Mouse (Mus musculus): ENCODE data around the gene Olfr187. TPM values are rescaled to one million over a fixed set of nuclear protein-coding genes. Genes with fewer than 3 reads are reported as not detected.

The Olfr187 gene
- not detected for polyA plus RNA-seq (2014; fragmentation: Illumina TruSeq; extraction: RNeasy Lipid Tissue Mini Kit (QIAGEN cat#74804); ENCODE audit: low read depth, low replicate concordance)

GRCm38 (mm10) chr16:59039710-59040109, at the start of gene Olfr187:
Gene Olfr187, minus strand, starts transcription at chr16:59039767.

GRCm38 (mm10) chr16:59077905-59078304, 38.3 kb upstream of the Olfr187 start, which contains the start of gene Olfr190:
Gene Olfr190, minus strand, starts transcription at chr16:59078005.

GRCm38 (mm10) chr16:59030191-59030590, 9.4 kb downstream of the Olfr187 start, which contains the start of gene Olfr186:
Gene Olfr186, minus strand, starts transcription at chr16:59030291.

GRCm38 (mm10) chr16:58995057-58995456, 44.5 kb downstream of the Olfr187 start, which contains the start of gene Olfr183:
Gene Olfr183, plus strand, starts transcription at chr16:58995357.

Other genes with a start within 250 kb of the Olfr187 start
- not detected for gene Olfr173, start 239.5 kb downstream of the Olfr187 start, polyA plus RNA-seq (2014; fragmentation: Illumina TruSeq; extraction: RNeasy Lipid Tissue Mini Kit (QIAGEN cat#74804); ENCODE audit: low read depth, low replicate concordance)
- gene Olfr175-ps1, start 213.0 kb downstream of the Olfr187 start, polyA plus RNA-seq (2014; fragmentation: Illumina TruSeq; extraction: RNeasy Lipid Tissue Mini Kit (QIAGEN cat#74804); ENCODE audit: low read depth, low replicate concordance) = not detected
- gene Olfr177, start 165.0 kb downstream of the Olfr187 start, polyA plus RNA-seq (2014; fragmentation: Illumina TruSeq; extraction: RNeasy Lipid Tissue Mini Kit (QIAGEN cat#74804); ENCODE audit: low read depth, low replicate concordance) = not detected
- gene Olfr178, start 147.7 kb downstream of the Olfr187 start, polyA plus RNA-seq (2014; fragmentation: Illumina TruSeq; extraction: RNeasy Lipid Tissue Mini Kit (QIAGEN cat#74804); ENCODE audit: low read depth, low replicate concordance) = not detected
- not detected for gene Olfr181, start 111.0 kb downstream of the Olfr187 start, polyA plus RNA-seq (2014; fragmentation: Illumina TruSeq; extraction: RNeasy Lipid Tissue Mini Kit (QIAGEN cat#74804); ENCODE audit: low read depth, low replicate concordance)
- not detected for gene Olfr180, start 110.4 kb downstream of the Olfr187 start, polyA plus RNA-seq (2014; fragmentation: Illumina TruSeq; extraction: RNeasy Lipid Tissue Mini Kit (QIAGEN cat#74804); ENCODE audit: low read depth, low replicate concordance)
- gene Olfr183, start 44.4 kb downstream of the Olfr187 start, polyA plus RNA-seq (2014; fragmentation: Illumina TruSeq; extraction: RNeasy Lipid Tissue Mini Kit (QIAGEN cat#74804); ENCODE audit: low read depth, low replicate concordance) = not detected
- gene Olfr186, start 9.5 kb downstream of the Olfr187 start, polyA plus RNA-seq (2014; fragmentation: Illumina TruSeq; extraction: RNeasy Lipid Tissue Mini Kit (QIAGEN cat#74804); ENCODE audit: low read depth, low replicate concordance) = not detected
- gene Olfr190, start 38.2 kb upstream of the Olfr187 start, polyA plus RNA-seq (2014; fragmentation: Illumina TruSeq; extraction: RNeasy Lipid Tissue Mini Kit (QIAGEN cat#74804); ENCODE audit: low read depth, low replicate concordance) = not detected
- gene Olfr191, start 50.1 kb upstream of the Olfr187 start, polyA plus RNA-seq (2014; fragmentation: Illumina TruSeq; extraction: RNeasy Lipid Tissue Mini Kit (QIAGEN cat#74804); ENCODE audit: low read depth, low replicate concordance) = not detected
- gene Olfr193, start 72.1 kb upstream of the Olfr187 start, polyA plus RNA-seq (2014; fragmentation: Illumina TruSeq; extraction: RNeasy Lipid Tissue Mini Kit (QIAGEN cat#74804); ENCODE audit: low read depth, low replicate concordance) = not detected
- gene Olfr194, start 81.3 kb upstream of the Olfr187 start, polyA plus RNA-seq (2014; fragmentation: Illumina TruSeq; extraction: RNeasy Lipid Tissue Mini Kit (QIAGEN cat#74804); ENCODE audit: low read depth, low replicate concordance) = not detected
- gene Olfr195, start 107.3 kb upstream of the Olfr187 start, polyA plus RNA-seq (2014; fragmentation: Illumina TruSeq; extraction: RNeasy Lipid Tissue Mini Kit (QIAGEN cat#74804); ENCODE audit: low read depth, low replicate concordance) = 0.49 TPM
- gene Olfr196, start 130.7 kb upstream of the Olfr187 start, polyA plus RNA-seq (2014; fragmentation: Illumina TruSeq; extraction: RNeasy Lipid Tissue Mini Kit (QIAGEN cat#74804); ENCODE audit: low read depth, low replicate concordance) = not detected
- not detected for gene Olfr198, start 163.8 kb upstream of the Olfr187 start, polyA plus RNA-seq (2014; fragmentation: Illumina TruSeq; extraction: RNeasy Lipid Tissue Mini Kit (QIAGEN cat#74804); ENCODE audit: low read depth, low replicate concordance)
- not detected for gene Olfr199, start 180.0 kb upstream of the Olfr187 start, polyA plus RNA-seq (2014; fragmentation: Illumina TruSeq; extraction: RNeasy Lipid Tissue Mini Kit (QIAGEN cat#74804); ENCODE audit: low read depth, low replicate concordance)
- not detected for gene Olfr201, start 232.9 kb upstream of the Olfr187 start, polyA plus RNA-seq (2014; fragmentation: Illumina TruSeq; extraction: RNeasy Lipid Tissue Mini Kit (QIAGEN cat#74804); ENCODE audit: low read depth, low replicate concordance)
- gene Olfr202, start 247.0 kb upstream of the Olfr187 start, polyA plus RNA-seq (2014; fragmentation: Illumina TruSeq; extraction: RNeasy Lipid Tissue Mini Kit (QIAGEN cat#74804); ENCODE audit: low read depth, low replicate concordance) = not detected